Mouse (Mus musculus): ENCODE measurements around the gene Arid4a. TPM values are rescaled to one million over a fixed set of nuclear protein-coding genes. Genes with fewer than 3 reads are reported as not detected.
A peak's percentile ranks its signal among the peaks of the same experiment; 100 is the strongest.

Arid4a gene
- 10 to 100 TPM; 28.1 to 29.1 TPM for total RNA-seq (2021)
- long read RNA-seq, experiment 1, partial matches to known transcripts: 1 of 4 reads
- long read RNA-seq, experiment 1, other reads (novel, unspliced or antisense): 3 of 4 reads
- long read RNA-seq, experiment 2, partial matches to known transcripts: 26 of 34 reads
- long read RNA-seq, experiment 2, other reads (novel, unspliced or antisense): 8 of 34 reads

DNA sequence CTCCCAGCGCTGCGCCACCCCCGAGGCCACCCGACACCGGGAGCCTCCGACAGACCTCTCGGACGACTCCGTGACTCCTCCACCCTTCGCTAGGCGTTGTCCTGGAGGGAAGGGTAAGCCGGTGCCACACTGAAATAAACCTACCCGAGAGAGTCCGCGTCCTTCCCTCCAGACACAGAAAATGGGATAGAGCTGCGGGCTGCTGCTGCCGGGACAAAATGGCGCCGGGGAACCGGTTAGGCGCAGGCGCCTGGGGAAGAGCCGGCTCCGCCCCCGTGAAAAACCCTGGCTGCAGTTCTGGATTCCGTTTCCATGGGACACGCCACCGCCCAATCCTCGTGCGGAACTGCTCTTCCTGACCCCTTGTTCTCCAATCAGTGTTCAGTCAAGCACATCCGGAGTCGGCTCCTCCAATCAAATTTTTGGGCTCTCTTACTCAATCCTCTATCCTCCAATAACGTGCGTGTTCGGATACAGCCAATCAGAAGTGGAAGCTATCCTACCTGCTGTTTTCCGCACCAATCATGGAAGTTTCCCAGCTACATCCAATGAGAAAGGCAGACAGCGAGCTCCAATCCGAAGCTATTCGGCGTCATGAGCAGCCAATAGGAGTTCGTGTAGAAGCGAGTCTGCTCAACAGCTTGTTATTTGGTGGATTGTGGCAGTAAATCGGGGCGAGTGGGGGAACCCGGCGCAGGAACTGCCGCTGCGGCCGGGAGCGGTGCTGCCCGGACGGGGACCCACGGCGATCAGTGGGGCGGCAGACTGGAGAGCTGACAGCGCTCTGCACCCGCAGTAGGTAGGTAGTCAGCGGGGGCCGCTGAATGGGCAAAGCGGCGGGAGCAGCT lies at the start of gene Arid4a:
Gene Arid4a, plus strand, starts transcription at position 628 of the 848 bp plus-strand sequence.
- peak; percentile 84 to 88 for DNase-seq (ENCODE audit: low spot score in 2 of 2)

GRCm38 (mm10) chr12:70967581-70967980 lies 48.2 kb upstream of the Arid4a start:
- no peak for DNase-seq (ENCODE audit: low spot score in 2 of 2)

GRCm38 (mm10) chr12:70968141-70968790 lies 47.5 kb upstream of the Arid4a start:
- peak; percentile 61 to 77 for DNase-seq (ENCODE audit: low spot score in 2 of 2)

DNA sequence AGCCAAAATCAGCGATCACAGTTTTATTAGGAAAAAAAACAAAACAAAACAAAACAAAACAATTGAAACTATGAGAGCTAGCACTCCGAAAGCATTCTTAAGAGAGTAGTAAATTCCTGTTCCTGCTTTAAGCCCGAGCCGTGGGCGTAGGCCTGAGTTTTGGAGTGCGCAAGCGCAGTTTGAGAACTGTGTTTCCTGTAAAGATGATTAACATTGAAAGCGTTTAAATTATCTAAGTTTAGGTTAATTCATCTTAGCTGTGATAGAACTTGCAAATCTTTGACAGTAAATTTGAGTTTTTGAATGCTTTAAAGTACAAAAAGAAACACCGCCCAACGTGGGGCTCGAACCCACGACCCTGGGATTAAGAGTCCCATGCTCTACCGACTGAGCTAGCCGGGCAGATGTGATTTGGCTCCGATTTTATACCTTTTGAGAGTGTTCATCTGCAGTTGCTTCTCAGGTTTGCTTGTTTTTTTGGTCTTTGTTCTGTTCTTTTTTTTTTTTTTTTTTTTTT lies 46.9 kb upstream of the Arid4a start:
- peak; percentile 65 to 77 for DNase-seq (ENCODE audit: low spot score in 2 of 2)

DNA sequence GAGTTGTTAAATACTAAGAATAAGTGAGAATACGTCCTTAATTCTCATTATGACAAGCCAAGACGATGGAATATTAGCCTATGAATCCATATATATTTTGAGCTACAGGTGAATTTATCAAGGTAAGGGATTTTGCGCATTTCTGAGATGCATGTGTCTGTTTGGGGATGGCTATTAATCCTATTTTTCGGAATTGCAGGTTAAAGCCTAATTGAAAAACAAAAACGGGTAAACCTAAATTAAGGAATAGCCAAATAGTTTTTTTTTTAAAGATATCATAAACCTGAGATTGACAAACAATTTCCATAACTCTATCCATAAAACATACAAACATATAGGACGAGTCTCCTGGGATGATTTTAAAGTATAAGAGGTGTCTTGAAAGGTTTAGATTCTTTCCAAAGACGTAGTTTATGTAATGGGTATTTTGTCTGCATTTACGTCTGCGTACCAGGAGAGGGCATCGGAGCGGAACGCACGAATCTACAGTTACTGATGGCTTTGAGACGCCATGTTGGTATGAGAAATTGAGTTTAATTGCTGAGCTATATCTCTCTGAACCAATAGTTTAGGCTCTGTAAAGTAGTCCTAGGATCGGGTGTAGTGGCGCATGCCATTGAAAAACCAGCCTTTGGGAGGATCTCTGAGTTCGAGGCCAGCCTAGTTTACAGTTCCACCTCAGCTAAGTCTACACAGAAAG lies 46.2 kb upstream of the Arid4a start:
- DNase-seq (ENCODE audit: low spot score in 2 of 2): no peak

DNA sequence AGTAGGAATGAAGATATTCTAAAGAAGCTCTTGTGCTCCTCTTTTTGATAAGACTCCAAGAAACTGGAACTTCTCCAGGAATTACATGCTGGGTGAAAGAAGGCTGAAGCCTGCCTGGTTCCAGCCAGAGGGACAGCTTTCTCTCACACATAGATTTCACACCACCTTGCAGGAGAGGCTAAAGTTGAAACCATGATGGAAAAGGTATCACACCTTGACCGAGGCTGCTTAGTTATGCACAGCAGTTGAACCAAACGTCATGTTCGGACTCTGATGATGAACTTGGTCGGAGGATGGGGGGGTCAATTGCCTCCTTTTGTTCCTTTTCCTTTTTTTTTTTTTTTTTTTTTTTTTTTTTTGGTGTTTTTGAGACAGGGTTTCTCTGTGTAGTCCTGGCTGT lies 42.0 kb upstream of the Arid4a start:
- no peak for DNase-seq (ENCODE audit: low spot score in 2 of 2)

GRCm38 (mm10) chr12:70974441-70975266 lies 41.1 kb upstream of the Arid4a start, which contains the start of gene Psma3:
Gene Psma3 (plus strand): TSS chr12:70974621.
- DNase-seq (ENCODE audit: low spot score in 2 of 2): peak; percentile 74 to 77

DNA sequence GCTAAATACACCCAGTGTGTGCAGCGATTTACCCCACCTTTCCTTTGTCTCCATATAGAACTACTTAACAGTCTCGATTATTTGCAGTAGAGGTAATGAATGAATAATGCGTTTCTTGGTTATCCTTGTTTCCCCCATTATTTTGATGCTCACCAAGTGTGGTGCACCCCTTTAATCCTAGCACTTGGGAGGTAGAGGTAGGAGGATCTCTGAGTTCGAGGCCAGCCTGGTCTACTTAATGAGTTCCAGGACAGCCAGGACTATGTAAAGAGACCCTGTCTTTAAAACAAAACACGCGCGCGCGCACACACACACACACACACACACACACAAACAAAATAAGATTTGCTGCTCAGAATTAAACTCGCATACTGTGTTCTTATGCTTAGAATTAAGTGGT lies 40.4 kb upstream of the Arid4a start:
- no peak for DNase-seq (ENCODE audit: low spot score in 2 of 2)

DNA sequence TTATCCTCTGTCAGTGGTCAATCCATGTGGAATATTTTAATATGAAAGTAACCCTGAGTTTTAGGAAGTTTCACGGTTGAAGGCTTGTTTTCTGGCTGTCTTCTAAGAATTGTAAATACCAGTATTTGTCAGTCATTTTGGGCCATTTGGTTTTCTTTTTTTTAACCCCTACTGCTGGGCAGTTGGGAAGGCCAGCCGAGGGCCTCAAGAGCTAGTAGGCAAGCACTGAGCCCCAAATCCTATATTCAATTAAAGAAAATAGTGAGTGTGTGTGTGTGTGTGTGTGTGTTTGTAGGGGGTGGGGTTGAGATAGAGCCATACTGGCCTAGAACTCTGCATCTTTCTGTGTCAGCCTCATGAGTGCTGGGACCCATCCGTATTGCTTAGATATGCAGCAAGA lies 39.9 kb upstream of the Arid4a start:
- DNase-seq (ENCODE audit: low spot score in 2 of 2): no peak

DNA sequence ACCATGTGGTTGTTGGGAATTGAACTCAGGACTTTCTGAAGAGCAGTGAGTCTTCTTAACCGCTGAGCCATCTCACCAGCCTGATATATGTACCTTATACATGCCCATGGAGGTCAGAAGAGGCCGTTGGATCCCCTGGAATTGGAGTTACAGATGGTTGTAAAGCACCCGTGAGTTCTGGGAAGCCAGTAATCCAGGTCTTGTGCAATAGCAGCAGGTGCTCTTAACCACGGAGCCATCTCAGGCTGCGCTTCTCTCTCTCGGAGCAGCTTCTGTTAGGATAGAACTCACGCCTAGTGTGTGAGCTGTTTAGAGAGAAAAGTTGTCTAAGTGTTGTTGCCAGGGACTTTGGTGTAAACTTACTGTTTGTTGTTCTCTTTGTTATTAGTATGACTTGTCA lies 37.4 kb upstream of the Arid4a start:
- no peak for DNase-seq (ENCODE audit: low spot score in 2 of 2)

DNA sequence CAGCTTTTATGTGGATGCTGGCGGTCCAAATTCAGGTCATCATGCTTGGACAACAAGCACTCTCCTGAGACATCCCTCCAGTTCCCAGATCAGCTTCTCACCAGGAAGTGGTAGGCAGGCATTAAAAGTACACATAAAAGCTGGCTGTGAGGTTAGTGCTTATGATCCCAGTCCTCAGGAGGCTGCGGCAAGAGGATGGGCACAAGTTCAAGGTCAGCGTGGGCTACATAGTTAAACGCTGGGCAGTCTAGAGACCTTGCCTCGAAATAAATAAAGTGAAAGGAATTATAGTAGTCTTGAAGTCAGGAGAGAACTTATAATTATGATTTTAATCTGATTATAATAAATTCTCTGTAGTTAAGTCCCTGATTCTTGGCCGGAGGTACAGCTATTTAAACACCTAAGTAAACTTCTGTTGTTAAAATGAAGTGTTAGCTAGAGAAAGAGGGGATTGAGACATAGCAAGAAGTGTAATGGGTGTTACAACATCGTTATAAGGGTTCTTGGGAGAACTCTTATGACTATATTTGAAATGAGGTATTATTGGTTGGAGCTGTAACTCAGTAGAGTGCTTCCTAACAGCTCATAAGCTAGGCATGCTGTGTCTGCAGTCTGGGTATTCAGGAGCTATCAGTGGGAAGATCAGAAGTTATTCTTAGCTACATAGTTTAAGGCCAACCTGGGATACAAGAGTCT lies 30.8 kb upstream of the Arid4a start:
- no peak for DNase-seq (ENCODE audit: low spot score in 2 of 2)

DNA sequence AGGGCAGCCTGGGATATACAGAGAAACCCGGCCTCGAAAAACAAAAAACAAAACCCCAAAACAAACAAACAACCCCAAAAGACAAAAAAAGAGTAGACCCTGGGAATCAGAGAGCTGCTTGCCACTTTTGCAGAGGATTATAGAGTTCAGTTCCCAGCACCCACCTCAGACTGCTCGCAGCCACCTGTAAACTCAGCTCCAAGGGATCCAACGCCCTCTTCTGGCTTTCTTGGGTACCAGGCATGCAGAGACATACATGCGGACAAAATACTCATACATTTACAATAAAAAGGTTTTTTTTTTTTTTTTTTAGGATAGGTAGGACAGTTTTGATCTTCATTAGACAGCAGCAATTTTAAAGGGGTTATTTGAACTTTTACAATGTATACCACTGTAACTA lies 18.6 kb upstream of the Arid4a start:
- no peak for DNase-seq (ENCODE audit: low spot score in 2 of 2)

GRCm38 (mm10) chr12:70999423-70999903 lies 16.3 kb upstream of the Arid4a start:
- DNase-seq (ENCODE audit: low spot score in 2 of 2): no peak

DNA sequence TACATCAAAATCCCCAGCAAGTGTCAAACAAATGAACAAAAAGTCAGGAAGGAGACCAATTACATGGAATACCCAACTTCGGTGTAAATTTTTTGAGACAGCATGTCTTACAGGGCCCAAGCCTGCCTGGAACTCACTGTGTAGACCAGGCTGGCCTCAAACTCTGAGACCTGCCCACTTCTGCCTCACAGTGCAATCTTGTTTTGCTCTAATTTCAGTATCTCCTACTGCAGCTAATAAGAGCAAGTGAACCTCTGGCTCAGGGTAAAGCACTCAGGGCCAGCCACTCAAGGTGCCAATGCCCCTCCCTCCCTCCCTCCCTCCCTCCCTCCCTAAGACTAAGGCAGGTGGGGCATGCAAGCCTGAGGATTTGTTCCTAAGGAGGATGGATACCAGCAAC lies 15.4 kb upstream of the Arid4a start:
- DNase-seq (ENCODE audit: low spot score in 2 of 2): no peak

- DNase-seq (ENCODE audit: low spot score in 2 of 2): no peak
These were observed 14.3 kb upstream of the Arid4a start for GRCm38 (mm10) chr12:71001456-71001855.

GRCm38 (mm10) chr12:71003760-71004426 lies 11.9 kb upstream of the Arid4a start:
- no peak for DNase-seq (ENCODE audit: low spot score in 2 of 2)

GRCm38 (mm10) chr12:71006141-71006540 lies 9.6 kb upstream of the Arid4a start:
- no peak for DNase-seq (ENCODE audit: low spot score in 2 of 2)

DNA sequence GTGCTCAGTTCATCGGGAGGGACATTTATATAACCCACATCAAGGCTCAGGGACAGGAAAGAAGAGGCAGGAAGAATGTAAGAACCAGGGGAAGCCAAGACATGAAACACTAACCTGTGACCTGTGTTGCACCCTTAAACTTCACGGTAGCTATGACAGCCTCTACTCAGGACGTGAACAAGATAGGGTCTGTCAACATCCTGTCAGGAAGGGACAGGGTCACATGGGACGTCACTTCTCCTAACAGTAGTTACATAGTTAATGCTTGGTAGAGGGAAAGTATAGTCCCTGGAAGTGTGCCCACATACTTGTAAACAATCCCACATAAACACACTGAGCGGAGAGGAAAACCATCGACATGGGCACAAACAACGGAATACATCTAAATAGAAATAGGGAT lies 8.9 kb upstream of the Arid4a start:
- DNase-seq (ENCODE audit: low spot score in 2 of 2): no peak

DNA sequence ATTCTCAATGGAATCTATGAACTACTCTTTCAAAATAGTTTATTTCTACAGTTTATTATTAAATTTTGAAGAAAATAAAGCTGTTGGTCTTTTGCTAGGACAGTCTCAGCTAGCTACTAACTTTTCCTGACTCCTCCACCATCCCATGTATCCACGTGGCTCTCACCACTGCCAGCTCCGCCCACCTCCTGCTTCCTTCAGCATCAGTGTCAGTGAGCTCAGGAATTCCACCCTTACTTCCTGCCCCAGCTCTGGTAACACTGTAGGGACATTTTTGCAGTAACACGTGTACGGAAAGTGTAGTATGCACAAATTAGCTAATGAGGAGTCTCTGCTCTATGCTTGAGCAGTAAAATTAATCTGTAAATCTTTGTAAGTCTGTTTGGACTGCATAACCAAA lies 6.0 kb upstream of the Arid4a start:
- DNase-seq (ENCODE audit: low spot score in 2 of 2): no peak
